Mouse (Mus musculus) c-Kit-positive CD71-positive TER-119-negative erythroid progenitor cells, embryonic 14.5 days (primary cell): ENCODE measurements around the gene Nkain2.
"Not testable (repeated sequence)": the region's sequence is repeated elsewhere in the genome, so short reads cannot be mapped to it uniquely, and the experiment has no call there.

Source experiments
- DNase-seq: peaks from one replicate; pipeline ENCODE4 v3.0.0-alpha.2; 2013; ENCODE audit warnings: low read depth

The Nkain2 gene

GRCm38 (mm10) chr10:32058251-32058650 lies 832.0 kb downstream of the Nkain2 start:
- no peak for DNase-seq

- no peak for DNase-seq
Observed at GRCm38 (mm10) chr10:32052546-32053295, 837.5 kb downstream of the Nkain2 start.

GRCm38 (mm10) chr10:32052045-32052444 lies 838.2 kb downstream of the Nkain2 start:
- no peak for DNase-seq

DNA sequence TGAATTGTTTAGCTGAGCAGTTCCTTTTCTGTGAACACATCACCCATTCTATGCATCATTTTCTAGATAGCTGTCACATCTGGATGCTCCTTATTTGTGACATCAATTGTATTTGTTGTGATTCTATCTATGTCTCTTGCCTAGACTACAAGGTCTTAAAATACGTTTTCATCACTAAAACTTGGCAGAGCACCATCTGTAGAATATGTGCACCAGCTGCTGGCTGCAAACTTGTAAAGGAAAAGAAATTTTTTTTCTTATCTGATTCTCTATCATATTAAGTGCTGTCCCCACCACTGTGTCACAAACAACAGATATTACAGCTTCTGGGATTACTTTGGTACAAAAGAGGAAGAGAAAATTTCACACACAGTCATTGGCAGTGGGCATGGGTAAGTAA lies 860.3 kb downstream of the Nkain2 start:
- DNase-seq: no peak

DNA sequence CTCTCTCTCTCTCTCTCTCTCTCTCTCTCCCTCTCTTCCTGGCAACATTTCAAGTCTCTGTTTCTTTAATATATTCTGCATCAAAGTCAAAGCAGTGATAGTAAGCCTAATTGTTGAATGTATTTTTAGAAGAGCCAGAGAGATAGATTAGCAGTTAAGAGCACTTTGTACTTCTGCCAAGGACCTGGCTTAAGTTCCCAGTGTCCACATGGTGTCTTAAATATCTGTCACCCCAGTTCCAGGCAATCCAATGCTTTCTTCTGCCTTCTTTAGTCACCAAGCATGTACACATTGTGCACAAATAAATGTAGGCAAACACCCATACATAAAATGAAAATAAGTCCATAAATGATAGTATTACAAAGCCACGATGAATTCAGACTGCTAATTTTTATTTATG lies 871.9 kb downstream of the Nkain2 start:
- no peak for DNase-seq

DNA sequence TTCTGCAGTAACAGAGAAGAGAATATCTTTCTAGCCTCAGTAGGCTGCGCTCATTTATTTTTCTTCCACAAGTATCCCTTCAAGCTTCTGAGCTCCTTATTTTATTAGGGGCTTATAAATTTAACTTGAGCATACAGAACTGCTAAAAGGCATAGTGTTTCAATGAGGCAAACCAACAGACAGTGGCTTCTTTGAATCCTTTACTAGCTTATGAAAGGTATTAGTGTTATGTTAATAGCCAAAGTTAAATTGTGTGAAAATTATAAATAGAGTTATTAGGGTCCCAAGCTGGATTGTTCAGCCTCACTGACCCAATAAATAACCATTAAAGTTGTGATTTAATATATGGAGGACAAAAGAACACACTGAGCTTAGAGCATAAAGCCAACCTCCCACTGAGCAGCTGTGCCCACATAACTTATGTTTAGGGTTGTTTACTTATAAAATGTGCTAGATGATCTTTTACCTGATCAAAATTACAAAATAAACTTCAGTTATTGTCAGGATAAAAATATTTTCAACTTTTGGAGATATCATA lies 889.0 kb downstream of the Nkain2 start:
- no peak for DNase-seq

- no peak for DNase-seq
Observed at GRCm38 (mm10) chr10:31993205-31993604, 897.1 kb downstream of the Nkain2 start.

- DNase-seq: no peak
Observed at GRCm38 (mm10) chr10:31978387-31978786, 911.9 kb downstream of the Nkain2 start.

DNA sequence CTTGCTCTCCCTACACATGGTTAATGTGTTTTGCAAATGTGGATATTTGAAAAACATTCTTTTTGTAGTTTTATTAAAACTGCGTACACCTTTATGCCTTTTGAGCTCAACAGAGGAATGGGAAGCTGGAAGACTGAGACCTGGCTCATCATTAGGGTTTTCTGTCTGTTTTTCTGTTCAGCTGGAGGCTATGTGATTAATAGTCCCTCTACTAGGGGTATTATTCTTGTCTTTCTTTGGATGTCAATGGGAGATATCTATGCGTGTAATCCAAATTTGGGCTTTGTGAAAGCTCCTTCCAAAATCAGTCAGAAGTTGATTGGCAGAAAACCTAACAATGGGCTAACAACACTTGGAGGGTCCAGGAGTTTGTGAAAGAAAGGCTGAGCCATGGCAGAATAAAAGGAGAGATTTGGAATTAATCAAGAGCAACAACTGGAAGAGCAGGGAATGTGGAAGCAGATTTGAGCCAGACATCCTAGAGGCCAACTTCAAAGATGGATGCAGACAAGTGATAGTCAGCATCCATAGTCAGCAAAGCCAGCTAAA lies 943.0 kb downstream of the Nkain2 start:
- DNase-seq: no peak

- DNase-seq: no peak
Observed at GRCm38 (mm10) chr10:31931961-31932360, 958.3 kb downstream of the Nkain2 start.

- DNase-seq: no peak
Observed at GRCm38 (mm10) chr10:31927657-31928056, 962.6 kb downstream of the Nkain2 start.

DNA sequence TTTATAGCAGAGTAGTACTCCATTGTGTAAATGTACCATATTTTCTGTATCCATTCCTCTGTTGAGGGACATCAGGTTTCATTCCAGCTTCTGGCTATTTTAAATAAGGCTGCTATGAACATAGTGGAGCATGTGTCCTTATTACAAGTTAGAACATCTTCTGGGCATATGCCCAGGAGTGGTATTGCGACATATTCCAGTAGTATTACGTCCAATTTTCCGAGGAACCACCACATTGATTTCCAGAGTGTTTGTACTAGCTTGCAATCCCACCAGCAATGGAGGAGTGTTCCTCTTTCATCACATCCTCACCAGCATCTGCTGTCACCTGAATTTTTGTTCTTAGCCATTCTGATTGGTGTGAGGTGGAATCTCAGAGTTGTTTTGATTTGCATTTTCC lies 969.4 kb downstream of the Nkain2 start:
- not testable (repeated sequence) for DNase-seq

DNA sequence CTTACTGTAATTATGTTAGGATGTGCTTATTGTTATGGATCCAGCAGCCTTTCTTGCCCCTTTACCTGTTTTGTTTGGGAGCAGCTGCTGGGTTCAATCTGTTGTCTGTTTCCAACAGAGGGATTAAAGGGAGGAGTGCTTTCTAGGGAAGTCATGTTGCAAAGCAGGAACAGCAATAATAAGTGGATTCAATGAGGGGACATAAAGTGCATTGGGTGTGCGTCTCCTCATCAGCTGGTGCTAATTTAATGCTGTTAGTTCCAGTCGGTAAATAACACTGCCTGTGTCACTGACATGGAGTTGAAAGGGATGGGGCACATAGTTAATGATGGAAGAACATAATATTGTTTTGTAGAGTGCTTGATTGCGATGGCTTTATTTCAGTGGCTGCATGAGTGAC lies 982.8 kb downstream of the Nkain2 start:
- no peak for DNase-seq

GRCm38 (mm10) chr10:31899501-31899900 lies 990.8 kb downstream of the Nkain2 start:
- DNase-seq: no peak

- no peak for DNase-seq
Observed at GRCm38 (mm10) chr10:31873323-31873895, 1016.9 kb downstream of the Nkain2 start.

GRCm38 (mm10) chr10:31868275-31868674 lies 1022.0 kb downstream of the Nkain2 start:
- DNase-seq: no peak

GRCm38 (mm10) chr10:31827041-31827440 lies 1063.2 kb downstream of the Nkain2 start:
- DNase-seq: no peak

DNA sequence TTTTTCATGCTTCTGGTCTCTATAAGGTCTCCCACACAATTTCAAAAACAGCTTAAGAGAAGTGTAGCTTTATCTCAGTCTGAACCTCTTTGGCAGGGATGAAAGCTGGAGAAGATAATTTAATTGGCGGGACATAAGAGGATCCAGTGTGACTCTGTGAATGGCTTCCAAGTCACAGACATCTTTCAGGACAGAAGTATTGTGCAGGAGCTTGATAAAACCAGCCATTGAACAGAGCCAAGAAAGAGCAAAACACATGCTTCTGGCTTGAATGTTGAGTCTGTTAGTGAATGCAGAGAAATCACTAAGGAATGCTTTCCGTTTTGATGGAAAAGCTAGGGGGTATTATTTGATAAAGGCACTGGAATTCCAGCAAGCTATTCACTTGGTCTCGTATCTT lies 1077.7 kb downstream of the Nkain2 start:
- DNase-seq: no peak

DNA sequence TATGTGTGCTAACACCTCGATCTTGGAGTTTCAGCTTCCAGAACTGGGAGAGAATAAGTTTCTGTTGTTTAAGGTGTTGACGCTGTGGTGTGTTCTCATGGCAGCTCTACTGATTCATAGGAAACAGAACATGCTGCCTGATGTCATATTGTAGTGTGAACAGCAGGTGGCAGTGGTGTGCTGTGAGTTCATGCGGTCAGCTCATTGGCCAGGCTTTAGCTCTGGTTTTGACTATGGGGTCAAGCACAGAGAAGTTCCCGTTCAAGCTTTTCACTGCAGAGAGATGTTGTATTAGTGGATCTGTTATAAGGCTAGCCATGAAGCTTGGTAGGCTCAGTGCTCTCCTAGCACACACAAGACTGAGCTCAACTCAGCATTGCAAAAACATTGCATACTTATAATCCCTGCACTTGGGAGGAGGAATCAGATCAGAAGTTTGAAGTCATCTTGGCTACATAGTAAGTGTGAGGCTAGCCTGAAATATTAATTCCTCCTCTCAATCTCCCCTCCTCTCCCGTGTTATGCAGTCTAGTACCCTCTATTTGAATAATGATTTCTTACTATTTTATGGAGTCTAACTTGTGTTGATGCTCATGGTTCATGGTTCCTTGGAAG lies 1147.7 kb downstream of the Nkain2 start:
- DNase-seq: peak; percentile 4

GRCm38 (mm10) chr10:31728036-31728435 lies 1162.2 kb downstream of the Nkain2 start:
- no peak for DNase-seq

- DNase-seq: no peak
Observed at GRCm38 (mm10) chr10:31647270-31647669, 1243.0 kb downstream of the Nkain2 start.

- no peak for DNase-seq
Observed at GRCm38 (mm10) chr10:31646083-31646482, 1244.2 kb downstream of the Nkain2 start.
